Mouse (Mus musculus) B cell, adult 2 months (primary cell): ENCODE measurements around the gene Cenpm.

Experiments
- DNase-seq, 2 experiments: peaks; one replicate each; pipeline ENCODE4 v3.0.0; 2022

Cenpm gene

GRCm38 (mm10) chr15:82213222-82213621 is 31.3 kb downstream of the Cenpm start:
- DNase-seq, result no peak

- DNase-seq, result no peak
These were observed 31.8 kb downstream of the Cenpm start, which contains the start of gene Shisa8 for GRCm38 (mm10) chr15:82212752-82213063. Gene Shisa8, minus strand, starts transcription at chr15:82212815.

- peak; percentile 49 to 58 for DNase-seq
These were observed 32.4 kb downstream of the Cenpm start for GRCm38 (mm10) chr15:82211911-82212751.

GRCm38 (mm10) chr15:82211281-82211680 is 33.3 kb downstream of the Cenpm start:
- no peak for DNase-seq

GRCm38 (mm10) chr15:82210801-82211200 is 33.7 kb downstream of the Cenpm start:
- no peak for DNase-seq

- no peak for DNase-seq
These were observed 35.1 kb downstream of the Cenpm start for GRCm38 (mm10) chr15:82209295-82210050.

DNA sequence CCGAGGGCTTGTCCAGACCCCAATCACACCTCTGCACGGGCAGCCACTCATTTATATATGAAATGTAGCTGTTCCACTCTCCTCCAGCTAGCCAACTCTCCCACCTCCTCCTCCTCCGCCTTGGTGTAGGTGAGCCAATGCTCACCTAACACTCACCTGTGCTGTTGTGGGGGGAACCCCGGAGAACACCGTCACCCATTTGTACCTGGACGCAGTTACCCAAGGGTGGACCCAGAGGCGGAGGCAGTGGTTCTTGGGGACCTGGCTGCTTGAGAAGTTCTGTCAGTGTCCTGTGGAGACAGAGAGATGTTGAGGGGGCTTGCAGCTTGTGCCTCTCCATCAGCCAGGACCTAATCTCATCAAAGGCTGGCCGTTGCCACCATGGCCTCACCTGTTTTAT is 36.2 kb downstream of the Cenpm start:
- no peak for DNase-seq

GRCm38 (mm10) chr15:82207504-82208219 is 36.9 kb downstream of the Cenpm start:
- no peak for DNase-seq

- no peak for DNase-seq
These were observed 37.5 kb downstream of the Cenpm start for GRCm38 (mm10) chr15:82207105-82207459.

- no peak for DNase-seq
These were observed 38.0 kb downstream of the Cenpm start for GRCm38 (mm10) chr15:82206365-82207104.

- DNase-seq, result no peak
These were observed 39.7 kb downstream of the Cenpm start for GRCm38 (mm10) chr15:82204680-82205371.

GRCm38 (mm10) chr15:82203611-82204351 is 40.8 kb downstream of the Cenpm start:
- DNase-seq, result no peak

DNA sequence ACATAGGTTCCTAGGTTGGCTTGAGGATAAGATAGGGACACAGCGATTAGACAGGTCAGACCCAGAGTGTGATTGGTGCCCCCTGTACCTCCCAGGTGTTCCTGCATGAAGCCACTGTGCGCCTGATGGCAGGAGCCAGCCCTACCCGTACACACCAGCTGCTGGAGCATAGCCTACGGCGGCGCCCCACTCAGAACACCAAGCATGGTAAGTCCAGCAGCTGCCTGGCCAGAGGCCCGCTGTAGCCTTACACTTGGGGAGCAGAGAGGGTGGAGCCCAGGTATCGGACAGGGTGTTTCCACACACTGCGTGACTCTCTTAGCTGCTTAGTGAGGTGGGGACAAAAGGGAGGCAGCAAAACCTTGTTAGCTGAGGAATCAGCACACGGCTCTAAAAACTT is 41.5 kb downstream of the Cenpm start:
- DNase-seq, result no peak

DNA sequence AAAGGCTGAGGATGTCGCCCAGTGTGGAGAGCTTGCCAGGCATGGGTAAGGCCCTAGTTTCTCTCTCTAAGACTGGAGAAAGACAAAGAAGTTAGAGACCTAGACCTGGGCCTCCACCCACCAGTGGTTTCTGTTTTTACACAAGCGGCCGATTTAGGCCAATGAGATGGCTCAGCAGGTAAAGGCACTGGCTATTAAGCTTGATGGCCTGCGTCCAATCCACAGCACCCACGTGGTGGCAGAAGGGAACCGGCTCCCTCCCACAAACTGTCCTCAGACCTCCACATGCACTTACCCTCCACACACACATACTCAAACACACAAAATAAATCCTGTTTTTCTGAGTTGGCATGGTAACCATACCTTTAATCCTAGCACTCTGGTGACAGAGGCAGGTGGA is 42.5 kb downstream of the Cenpm start:
- no peak for DNase-seq

- DNase-seq, result no peak
These were observed 45.0 kb downstream of the Cenpm start for GRCm38 (mm10) chr15:82199546-82199945.

GRCm38 (mm10) chr15:82198342-82198741 is 46.2 kb downstream of the Cenpm start:
- DNase-seq, result no peak

GRCm38 (mm10) chr15:82197937-82198336 is 46.6 kb downstream of the Cenpm start:
- DNase-seq, result no peak

DNA sequence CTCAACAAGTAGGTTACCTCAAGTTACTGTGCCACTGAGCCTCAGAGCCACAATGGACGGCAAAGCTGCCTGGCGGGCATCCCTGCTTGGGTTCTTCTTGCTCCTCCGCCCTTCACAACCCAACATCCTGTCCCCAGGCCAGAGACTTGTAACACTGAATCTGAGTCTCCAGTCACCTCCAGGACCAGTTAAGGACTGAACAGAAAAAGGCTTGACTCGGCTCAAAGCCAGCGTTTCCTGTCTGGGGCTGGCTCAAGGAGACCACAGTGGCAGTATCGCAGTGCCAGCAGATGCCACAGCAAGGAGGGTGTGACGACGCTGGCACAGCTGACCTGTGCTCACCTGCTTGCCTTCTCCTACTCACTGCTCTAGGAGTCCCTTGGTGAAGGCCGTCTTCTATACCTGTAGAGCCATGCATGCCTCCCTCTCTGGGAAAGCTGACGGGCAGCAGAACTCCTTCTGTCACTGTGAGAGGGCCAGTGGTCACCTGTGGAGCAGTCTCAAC is 47.2 kb downstream of the Cenpm start:
- DNase-seq, result no peak

- DNase-seq, result no peak
These were observed 48.2 kb downstream of the Cenpm start for GRCm38 (mm10) chr15:82196300-82196699.

GRCm38 (mm10) chr15:82192617-82193016 is 51.9 kb downstream of the Cenpm start:
- DNase-seq, result no peak
